Mouse (Mus musculus) telencephalon, adult 2 months (tissue): ENCODE results near the gene Trmt1l.

Source experiments
- DNase-seq: peaks from one replicate; pipeline ENCODE4 v3.0.0-alpha.2; 2011; ENCODE audit warnings: low read depth, low spot score

Gene Trmt1l

DNA sequence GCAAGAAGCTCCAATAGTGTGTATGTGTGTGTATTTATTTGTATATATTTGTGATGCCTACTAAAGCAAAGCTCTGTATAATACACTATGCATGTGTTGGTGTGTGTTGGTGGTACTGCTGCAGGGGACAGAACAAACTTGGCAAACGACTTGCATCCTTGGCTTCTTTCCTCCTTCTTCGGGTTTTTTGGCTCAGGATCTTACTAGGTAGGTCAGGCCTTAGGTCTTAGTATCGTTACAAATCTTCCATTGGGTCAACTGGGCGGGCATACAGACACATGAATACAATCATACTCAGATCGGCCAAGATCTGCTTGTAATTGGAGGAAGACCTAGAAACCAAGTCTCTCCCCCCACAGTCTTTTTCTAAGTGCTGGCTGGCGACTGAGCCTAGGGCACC is 66.4 kb downstream of the Trmt1l start:
- DNase-seq: no peak

DNA sequence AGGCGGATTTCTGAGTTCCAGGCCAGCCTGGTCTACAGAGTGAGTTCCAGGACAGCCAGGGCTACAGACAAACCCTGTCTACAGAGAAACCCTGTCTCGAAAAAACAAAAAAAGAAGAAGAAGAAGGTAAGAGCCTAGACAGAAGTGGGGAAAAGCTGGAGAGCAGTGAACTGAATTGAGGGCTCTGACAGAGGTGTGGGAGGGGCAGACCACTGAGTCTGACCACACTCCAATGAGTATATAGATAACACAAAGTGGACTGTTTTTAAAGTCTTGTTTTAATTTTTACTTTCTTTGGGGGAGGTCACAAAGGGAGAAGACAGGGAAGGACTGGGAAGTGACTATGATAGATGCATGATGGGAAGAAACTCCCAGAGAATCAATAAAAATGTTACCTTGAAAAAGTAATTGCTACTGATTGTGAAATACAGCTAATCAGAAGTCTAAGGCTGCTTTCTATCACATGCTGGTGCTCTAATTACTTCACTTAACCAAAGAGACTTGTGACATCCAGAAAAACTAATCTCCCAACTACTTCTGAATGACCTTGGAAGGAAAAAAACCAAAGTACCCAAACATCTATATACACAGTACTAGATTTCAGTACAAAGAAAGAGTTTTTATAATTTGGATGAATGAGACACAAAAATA is 67.4 kb downstream of the Trmt1l start:
- DNase-seq: no peak

DNA sequence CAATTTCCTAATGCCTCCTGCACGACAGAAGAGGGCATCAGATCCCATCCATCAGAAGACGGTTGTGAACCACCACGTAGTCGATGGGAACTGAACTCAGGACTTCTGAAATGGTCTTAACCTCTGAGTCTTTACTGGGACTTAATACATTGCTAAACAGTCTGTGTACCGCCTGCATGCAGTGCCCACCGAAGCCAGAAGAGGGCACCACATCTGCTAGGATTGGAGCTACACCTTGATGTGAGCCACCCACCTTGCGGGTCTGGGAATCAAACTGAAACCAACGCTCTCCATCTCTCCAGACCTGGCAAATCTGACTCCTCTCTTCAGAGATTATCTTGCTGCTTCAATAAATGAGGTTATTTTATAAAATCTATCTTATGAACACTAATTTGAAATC is 68.7 kb downstream of the Trmt1l start:
- DNase-seq: no peak

DNA sequence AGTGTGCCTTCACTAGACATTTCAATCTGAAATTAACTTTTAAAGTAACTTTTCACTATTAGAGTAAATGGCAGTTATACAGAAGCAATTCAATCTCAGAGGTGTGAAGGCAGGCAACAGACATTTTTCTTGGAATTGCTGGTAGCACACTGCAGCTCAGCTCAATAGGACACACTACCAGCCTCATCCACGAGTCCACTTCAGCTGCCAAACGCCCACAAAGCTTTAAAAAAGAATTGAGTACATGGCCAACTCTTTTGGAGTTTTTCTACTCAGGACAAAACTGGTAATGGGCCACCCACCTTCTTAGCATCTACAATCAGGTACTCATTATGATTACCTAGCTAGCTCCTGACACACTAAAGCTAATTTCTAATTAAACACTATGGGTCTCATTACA is 69.6 kb downstream of the Trmt1l start:
- DNase-seq: peak; percentile 27

DNA sequence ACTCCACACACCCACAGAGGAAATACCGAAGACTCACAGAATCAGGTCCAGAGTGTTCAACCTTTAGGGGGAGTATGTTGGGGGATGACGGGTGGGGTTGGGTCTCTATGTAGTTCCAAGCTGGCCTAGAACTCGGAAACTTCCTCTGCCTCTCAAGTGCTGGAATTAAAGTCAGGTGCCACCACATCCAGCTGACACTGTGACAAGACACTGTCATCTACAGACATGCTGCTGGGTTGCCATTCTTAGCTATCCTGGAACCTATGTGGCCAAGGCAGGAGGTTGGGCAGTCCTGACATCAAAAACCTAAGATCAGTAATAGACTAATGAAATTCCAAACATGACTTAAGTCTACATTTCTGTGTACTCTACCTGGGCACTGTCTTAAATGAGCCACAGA is 70.0 kb downstream of the Trmt1l start:
- DNase-seq: no peak

DNA sequence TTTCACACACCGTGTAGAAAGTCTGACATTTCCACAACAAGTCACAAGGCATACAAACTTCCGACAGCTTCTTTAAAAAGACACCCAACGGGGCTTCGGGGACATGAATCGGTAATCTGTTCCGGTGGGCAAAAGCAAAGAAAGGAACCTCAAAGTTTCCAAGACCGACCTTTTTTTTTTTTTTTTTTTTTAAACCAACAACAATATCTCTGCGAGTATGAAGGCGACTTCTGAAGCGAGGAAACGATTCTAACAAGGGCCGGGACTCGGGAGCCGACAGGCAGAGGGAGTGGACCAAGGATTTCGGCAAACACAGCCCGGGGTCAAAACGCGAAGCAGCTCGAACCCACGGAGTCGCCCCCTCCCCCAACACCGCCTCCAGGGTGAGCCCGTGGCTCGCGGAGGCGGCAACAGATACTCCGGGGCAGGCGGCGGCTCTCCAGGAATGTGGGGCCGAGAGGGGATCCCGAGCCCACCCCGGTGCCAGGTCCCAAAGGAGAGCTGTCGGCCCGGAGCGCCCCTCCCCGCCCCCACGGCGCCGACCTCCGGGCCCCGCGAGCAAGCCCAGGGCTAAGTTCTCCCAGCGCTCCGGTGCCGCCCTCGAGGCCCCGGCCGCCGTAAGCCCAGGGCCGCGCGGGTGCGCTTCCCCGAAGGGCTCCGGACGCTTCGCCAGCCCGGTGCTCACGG is 71.6 kb downstream of the Trmt1l start:
- no peak for DNase-seq

DNA sequence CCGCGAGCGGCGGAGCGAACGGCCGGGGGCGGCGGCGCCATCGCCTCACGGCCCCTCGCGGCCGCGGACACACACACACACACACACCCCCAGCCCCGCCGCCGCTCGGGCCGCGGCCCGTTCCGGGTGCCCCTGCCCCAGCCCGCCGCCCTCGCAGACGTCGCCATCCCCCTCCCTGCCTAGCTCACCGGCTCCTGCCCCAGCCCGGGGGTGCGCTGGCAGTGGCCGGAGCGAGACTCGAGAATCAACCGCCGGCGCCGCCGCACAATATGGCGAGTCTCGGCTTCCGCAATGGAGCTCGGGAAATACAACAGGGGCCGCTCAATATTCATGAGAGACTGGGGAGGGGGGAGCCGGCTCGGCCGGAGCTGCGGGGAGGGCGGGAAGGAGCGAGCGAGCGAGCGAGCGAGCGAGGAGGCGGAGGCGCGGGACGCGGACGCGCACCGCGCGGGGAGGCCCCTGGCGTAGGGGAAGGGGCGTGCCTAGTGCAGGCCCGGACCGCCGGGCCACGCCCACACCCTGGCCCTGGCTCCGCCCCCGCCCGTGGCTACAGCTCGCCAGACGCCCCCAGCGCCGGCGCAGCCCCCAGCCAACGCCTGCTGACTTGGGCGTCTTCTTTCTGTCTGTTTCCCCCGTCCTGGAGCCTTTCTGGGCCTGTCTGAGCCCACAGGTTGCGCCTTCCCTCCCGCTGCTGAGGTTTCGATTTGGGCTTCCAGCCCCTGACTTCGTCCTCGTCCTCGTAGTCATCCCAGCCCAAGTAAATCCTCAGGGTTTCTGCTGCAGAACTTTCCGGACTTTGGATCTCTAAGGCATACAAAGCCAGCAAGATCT is 72.4 kb downstream of the Trmt1l start, which contains the start of gene Rnf2:
Rnf2 (minus strand) TSS at position 425 of the 831 bp plus-strand sequence.
- peak; percentile 89 for DNase-seq
